Mouse (Mus musculus) heart, postnatal 25 days (tissue): ENCODE measurements around the gene Gsdma3. TPM values are rescaled to one million over a fixed set of nuclear protein-coding genes. Genes with fewer than 3 reads are reported as not detected.

ENCODE experiments used
- DNase-seq: peaks from one replicate; pipeline ENCODE4 v3.0.0; 2022; ENCODE audit warnings: low spot score
- intact Hi-C: fragments of 180-260 bp; cut with DNase I; formaldehyde crosslinking; loops from one replicate; pipeline ENCODE4 v1.15.1; 2025
- total RNA-seq, 2 experiments: library from RNA; stranded (reverse); gene quantifications; 2 replicates each; pipeline ENCODE4 v1.2.3; 2021

Gene Gsdma3
- 1 to 10 TPM; 2.7 to 3.3 TPM for total RNA-seq

DNA sequence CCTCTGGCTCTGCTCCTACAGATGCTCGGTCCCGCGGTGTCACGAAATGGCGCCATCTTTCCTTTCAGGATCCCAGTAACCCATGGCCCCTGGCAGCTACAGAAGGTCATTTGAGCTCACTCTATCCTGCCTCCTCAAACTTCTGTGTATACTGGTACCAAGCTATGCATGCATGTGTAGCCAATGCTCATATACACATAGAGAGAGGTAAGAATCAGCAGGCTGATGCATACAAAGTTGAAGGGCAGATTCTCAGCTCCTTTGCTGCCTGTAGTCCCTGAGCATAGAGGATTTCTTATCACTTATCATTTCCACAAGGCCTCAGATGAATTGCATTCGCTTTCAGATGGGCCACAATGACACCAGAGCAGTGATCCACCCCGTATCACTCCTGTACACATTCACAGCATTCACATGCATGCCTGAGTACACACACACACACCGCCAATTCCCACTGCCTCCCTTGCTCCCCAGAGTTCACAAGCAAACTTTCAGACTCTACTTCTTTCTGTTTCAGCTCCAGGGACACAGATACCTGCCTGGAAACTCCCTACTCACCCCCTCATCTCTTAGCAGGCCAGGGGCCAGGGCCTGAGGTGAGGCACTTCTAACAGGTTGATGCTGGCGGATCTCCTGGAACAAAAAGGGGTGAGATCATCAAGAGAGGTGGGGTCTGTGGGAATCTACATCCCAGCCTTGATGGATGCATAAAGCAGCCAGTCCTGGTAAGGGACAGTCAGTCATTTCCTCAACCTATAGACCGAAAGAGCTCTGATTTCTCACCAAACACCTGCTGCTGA, at the start of gene Gsdma3, which contains the start of gene Gm12355:
Gene Gsdma3 (plus strand): TSS at position 750 of the 800 bp plus-strand sequence.
Gene Gm12355 (minus strand): TSS at position 51 of the 800 bp plus-strand sequence.
- intact Hi-C loops = no loop called here

DNA sequence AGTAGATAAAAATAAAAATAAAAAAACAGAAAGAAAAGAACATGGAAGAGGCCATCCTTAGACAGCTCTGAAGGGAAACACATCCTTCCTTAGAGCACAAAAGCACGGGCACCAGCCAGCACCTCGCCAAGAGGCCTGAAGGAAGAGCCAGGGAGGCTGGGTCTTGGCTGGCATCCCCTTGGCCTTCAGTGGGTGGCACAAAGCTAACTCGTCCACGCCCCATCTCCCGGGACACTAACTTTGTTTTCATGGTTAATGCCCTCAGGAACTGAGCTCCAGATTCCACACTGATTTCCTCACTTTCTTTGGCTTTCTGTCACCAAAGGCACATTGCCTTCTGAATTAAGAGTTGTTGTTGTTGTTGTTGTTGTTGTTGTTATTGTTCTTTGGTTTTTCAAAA, 48.4 kb upstream of the Gsdma3 start:
- intact Hi-C loops = no loop called here
- no peak for DNase-seq

More for the DNA sequence above, at the start of gene Gsdma3, which contains the start of gene Gm12355:
- DNase-seq = no peak

DNA sequence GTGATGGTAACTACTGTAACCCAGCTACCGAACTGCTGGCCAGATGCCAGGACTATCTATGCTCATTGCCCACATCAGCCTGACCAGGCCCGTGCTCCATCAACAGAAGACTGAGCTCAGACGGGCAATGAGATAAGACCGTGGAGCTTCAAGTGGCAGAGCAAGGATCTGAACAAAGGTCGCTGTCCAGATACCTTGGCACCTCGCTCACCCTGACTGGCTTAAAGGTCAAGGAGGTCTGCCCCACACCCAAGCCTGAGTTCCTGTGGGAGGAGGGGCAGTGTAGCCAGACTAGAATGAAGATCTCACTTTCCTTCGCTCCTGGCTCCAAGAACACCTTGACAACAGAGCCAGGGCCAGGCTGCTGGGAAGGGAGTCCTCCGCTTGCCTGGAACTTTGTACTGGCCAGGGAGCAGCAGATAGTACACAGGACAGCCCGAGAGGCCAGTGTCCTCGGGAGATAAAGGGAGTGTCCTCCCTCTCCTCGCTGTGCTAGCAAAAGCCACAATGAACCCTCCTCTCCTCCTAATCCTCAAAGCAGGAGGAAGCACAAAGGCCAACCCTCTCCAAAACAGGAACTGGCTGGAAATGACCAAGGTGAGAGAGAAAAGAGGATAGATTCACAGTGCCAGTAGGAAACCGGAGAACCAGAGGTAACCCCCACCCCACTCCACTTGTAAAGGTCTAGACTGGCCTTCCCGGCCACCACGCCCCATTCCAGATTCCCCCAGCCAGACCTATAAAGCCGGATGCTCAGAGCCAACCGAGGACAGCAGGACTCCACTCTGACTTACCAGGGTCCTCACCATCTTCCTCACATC, 45.6 kb upstream of the Gsdma3 start:
- intact Hi-C loops = no loop called here

DNA sequence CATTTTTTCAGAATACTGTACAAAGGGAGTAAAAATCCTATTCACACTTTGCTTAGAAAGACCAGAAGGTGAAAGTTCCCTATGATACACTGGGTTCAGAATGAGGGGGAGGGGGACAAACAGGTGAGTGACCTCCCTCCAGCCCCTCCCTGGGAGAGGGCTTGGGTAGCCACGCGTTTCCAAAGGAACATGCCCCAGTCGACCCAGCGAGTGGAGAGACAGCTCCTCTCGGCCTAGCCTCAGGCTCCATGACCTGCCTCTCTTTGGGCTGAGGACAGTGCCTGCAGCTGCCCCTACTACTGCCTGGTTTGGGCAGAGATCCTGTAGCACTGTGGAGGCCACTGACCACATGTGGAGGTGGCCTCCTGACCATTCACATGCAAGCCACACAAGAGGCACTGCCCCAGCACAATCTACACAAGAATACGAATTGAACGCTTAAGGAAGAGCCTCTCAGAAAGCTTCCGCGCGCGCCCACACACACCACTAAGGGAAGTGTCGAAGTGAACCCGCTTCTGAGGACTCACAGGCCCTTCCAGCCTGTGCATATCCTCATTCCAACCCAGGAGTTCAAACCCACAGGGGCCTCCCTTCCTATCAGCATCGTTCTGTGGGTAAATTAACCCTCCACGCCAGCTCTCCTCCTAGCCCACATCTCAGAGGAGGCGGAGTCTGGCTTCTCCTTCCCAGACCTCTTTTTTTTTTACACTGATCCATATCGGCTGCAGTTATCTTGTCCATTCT, 44.7 kb upstream of the Gsdma3 start:
- intact Hi-C loops = no loop called here
- no peak for DNase-seq

More for the DNA sequence above, 45.6 kb upstream of the Gsdma3 start:
- no peak for DNase-seq

DNA sequence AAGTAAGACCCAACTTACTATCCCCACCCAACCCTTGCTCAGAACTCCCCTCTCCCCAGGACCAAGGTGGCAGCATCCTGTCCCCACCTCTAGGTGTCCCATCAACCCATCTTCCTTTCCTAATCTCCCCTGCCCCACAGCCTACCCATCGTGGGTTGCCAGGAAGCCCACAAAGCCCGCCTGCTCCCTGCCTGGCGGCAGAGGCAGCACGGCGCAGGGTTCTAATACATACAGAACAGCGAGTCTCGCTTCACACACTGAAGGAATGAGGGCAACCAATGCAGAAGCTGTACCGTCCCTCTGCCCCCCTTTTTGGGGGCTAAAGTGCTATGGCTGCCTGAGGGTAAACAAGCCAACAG, 44.2 kb upstream of the Gsdma3 start:
- no peak for DNase-seq
- intact Hi-C loops = no loop called here

GRCm38 (mm10) chr11:98582551-98583264, 43.5 kb upstream of the Gsdma3 start:
- intact Hi-C loops = no loop called here
- no peak for DNase-seq

- intact Hi-C loops = no loop called here
- no peak for DNase-seq
These were observed 43.0 kb upstream of the Gsdma3 start for GRCm38 (mm10) chr11:98583265-98583552.

DNA sequence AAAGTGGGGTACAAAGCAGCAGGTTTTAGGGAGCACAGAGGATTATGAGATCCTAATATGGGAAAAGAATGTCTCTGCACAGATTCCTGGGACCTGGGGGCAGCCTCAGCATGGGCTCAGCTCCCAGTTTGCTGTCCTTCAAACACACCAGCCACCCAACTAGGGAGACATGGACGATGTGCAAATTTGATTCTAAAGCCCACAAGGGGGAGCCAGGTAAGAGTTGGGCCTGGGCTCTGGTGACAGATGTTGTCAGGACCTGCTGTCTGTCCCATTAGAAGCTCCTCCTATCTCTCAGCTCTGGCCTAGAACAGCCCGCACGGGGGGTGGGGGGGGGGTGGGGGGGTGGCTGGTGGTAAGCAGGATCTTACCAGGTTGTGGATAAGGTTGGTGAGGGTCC, 42.6 kb upstream of the Gsdma3 start:
- intact Hi-C loops = no loop called here
- DNase-seq = no peak

DNA sequence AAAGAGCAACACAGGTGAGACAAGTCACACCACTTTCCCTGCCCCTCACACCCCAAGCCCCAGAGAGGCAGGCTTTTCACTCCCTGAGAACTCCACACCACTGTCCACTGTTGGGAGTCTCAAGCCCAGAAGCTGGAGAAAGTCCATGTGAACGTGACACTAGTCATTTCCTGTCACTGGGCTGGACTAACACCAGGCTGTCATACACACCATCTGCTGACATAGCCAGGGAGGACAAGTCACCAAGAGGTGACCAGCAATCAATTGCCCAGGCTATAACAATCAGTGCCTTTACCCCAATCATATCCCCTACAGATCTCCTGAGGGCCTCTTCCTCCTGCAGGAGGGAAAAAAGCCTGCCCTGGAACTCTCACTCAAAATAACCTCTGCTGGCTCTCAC, 42.0 kb upstream of the Gsdma3 start:
- intact Hi-C loops = no loop called here

DNA sequence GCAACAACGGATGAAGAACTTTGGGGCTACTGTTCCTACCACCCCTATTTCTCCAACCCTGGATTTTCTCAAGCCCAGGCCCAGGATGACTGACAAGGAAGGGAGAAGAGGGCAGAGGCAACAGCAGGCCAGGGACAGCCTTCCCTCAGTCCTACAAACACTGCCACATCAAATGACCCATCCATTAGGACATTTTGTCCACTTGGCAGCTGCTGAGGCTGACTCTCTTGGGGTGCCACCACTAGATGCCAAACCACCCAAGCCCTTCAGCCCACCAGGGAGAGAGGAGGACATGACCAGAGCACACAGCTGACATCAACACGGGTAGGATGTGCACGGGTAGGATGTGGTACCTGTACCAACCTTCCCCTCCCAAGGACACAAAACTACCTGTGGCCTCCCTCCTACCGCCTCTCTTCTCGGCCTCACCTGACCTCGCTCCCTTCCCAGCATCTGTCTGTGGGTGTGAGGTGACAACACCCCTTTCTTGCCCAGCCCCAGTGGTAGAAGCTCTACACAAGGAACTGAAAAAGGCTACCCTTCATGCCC, 41.5 kb upstream of the Gsdma3 start:
- no peak for DNase-seq
- intact Hi-C loops = no loop called here

More for the DNA sequence above, 42.0 kb upstream of the Gsdma3 start:
- no peak for DNase-seq

DNA sequence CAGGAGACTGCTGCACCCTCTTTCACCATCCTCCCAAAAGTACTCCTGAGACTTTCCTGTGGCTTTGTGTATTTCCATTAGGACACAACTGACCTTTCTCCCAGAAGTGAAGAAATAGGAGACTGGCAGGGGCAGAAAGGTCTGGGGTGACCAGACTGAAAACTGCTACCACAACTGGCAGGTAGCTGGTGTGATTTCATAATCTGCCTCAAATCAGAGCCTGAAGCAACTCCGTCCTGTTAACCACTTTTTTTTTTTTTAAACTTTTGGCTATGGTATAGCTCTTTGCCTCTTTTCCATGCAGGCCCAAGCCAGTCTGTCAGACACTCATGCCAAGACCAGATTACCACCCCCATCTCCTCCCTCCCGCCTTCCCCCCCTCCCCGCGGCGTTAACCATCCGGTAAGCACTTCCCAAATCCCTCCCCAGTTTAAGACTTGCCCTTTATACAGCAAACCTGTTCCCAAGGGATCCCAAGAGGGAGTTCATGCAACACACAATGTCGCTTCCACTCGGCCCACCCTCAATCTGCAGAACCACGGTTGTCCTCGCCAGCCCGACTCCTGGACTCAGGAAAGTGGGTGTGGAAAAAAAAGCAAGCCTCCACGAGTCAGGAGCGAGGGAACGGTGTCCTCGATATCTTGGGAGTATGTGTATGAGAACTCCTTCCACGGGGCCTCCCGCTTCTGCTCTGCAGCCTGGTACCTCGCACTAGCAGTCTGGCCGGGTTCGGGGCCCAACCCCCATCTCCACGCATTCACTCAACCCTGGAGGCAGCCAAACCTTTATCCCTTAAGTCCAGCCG, 39.9 kb upstream of the Gsdma3 start:
- intact Hi-C loops = no loop called here
- DNase-seq = no peak

DNA sequence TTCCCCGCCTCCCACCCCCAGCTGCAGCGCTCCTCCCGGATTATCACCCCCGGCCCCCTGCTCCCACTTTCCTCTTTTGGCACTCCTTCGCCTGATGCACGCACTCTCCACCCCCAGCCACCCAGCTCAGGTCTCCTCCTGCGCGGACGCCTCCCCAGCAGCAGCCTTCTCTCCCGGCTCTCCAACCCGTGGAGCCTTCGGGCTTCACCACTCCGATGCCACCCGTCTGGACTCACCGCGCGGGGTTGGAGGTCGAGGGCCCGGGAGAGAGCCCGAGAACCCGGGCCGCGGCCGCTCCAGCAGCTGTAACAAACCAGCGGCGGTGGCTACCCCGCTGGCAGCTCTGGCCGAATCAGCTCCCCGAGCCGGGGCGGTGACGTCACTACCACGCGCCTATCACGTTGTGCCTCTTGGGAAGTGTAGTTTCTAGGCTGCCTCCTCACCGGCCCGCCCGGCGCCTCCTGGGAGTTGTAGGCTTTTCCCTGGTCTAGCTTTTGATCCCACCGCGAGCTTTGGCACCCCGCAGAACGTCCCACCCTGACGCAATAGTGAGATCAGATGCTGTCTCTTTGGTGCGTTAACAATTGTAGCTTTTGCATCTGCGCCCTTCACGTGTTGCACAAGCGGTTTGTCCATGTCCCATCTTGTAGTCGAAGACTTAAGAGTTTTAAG, 39.1 kb upstream of the Gsdma3 start, which contains the start of gene Ormdl3:
Gene Ormdl3 (minus strand): TSS at position 477 of the 672 bp plus-strand sequence.
- DNase-seq = peak; percentile 97
- intact Hi-C loops = no loop called here

- intact Hi-C loops = no loop called here
- peak; percentile 67 for DNase-seq
These were observed 38.2 kb upstream of the Gsdma3 start for GRCm38 (mm10) chr11:98587684-98588546.

- intact Hi-C loops = no loop called here
- DNase-seq = no peak
These were observed 37.3 kb upstream of the Gsdma3 start for GRCm38 (mm10) chr11:98588833-98589281.

GRCm38 (mm10) chr11:98589306-98589705, 36.9 kb upstream of the Gsdma3 start:
- intact Hi-C loops = no loop called here
- no peak for DNase-seq

- intact Hi-C loops = no loop called here
- DNase-seq = no peak
These were observed 35.4 kb upstream of the Gsdma3 start for GRCm38 (mm10) chr11:98590548-98591445.
